Mouse (Mus musculus) WW6 (cell line): ENCODE results near the gene Fgfr2.

Experiments used
- DNase-seq: peaks from one replicate; pipeline ENCODE4 v3.0.0-alpha.2; 2013; ENCODE audit warnings: low read depth, low spot score

Fgfr2 gene

GRCm38 (mm10) chr7:132005996-132006696, 1117.0 kb downstream of the Fgfr2 start:
- no peak for DNase-seq

GRCm38 (mm10) chr7:131992873-131993272, 1130.3 kb downstream of the Fgfr2 start:
- DNase-seq: no peak

DNA sequence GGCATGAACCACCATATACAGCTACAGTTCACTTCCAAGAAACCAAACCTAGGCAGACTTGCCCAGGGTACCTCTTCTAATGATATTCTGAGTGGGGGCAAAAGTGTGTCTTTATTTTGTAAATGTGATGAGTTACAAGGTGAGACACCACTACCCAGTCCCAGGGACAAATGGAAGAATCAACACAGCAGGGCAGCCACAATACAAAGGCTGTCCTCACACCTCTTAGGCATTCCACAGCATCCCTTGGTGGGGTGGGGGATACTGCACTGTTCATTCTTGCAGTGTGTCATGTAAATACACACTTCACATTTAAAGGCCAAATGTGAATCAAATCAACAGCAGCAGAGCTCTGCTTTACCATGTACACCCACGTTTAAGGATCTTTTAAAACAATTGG, 1130.9 kb downstream of the Fgfr2 start:
- no peak for DNase-seq

GRCm38 (mm10) chr7:131989056-131989455, 1134.1 kb downstream of the Fgfr2 start:
- no peak for DNase-seq

GRCm38 (mm10) chr7:131978609-131979008, 1144.5 kb downstream of the Fgfr2 start:
- DNase-seq: no peak

DNA sequence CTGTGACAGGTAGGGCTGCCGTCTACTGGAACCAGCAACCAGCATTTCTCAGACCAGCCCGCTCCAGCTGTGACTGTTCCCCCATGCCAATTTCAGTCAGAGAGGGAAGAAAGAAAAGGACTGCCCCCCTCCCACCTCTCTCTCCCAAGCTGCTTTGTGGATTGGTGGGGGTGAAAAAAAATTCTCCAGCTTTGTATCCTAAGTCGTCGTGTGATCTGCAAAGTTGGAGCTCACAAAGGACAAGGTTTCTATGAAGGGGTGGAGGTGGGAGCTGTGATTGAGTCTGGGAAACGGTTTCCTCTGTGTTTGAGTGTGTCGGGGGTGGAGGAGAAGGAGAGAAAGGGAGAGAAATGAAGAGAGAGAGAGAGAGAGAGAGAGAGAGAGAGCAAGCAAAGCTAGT, 1147.3 kb downstream of the Fgfr2 start:
- no peak for DNase-seq

- DNase-seq: no peak
Observed at GRCm38 (mm10) chr7:131970255-131970654, 1152.9 kb downstream of the Fgfr2 start.

DNA sequence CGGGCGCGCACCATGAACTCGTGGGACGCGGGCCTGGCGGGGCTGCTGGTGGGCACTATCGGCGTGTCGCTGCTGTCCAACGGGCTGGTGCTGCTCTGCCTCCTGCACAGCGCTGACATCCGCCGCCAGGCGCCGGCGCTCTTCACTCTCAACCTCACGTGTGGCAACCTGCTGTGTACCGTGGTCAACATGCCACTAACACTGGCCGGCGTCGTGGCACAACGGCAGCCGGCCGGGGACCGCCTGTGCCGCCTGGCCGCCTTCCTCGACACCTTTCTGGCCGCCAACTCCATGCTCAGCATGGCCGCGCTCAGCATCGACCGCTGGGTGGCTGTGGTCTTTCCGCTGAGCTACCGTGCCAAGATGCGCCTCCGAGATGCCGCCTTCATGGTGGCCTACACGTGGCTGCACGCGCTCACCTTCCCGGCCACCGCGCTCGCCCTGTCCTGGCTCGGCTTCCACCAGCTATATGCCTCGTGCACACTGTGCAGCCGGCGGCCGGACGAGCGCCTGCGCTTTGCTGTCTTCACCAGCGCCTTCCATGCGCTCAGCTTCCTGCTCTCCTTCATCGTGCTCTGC, 1156.1 kb downstream of the Fgfr2 start:
- no peak for DNase-seq

DNA sequence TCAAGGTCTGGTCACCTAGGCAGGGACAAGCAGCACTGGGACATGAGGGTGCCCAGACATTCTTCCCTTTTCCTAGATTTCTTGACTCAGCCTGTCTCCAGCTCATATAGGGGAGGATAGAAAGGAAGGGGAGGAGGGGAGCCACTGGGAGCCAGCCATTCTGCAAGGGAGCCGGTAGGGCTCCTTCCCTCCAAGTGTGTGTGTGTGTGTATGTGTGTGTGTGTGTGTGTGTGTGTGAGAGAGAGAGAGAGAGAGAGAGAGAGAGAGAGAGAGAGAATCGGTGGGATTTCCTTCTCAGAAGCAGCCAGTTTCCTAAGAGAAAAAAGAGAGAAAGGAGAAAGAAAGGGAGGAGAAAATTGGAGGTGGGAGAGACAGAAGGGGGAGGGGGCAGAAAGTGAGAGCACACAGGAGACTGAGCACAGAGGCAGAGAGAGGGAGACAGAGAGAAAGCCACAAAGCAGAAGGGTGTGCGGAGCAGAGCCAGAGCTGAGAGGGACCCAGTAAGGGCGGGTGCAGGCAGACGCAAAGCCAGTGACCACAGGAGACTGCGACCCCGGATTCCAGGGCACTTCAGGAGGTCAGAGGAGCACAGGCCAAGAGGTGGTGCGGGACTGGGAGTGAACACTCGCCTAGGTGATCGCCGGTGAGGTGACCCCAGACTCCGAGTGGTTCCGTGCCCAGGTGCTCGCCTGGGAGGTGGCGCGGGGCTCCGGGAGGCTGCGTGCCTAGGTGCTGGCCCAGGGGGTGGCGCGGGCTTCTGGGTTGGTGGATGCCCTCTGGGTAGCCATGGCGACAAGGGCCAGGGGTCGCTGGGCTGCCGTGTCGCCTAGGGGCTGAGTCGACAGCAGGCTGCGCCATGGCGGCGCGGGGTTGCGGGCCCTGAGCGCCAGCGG, 1156.9 kb downstream of the Fgfr2 start, which contains the start of gene Gpr26:
Gene Gpr26 (plus strand): TSS at position 438 of the 893 bp plus-strand sequence.
- no peak for DNase-seq

DNA sequence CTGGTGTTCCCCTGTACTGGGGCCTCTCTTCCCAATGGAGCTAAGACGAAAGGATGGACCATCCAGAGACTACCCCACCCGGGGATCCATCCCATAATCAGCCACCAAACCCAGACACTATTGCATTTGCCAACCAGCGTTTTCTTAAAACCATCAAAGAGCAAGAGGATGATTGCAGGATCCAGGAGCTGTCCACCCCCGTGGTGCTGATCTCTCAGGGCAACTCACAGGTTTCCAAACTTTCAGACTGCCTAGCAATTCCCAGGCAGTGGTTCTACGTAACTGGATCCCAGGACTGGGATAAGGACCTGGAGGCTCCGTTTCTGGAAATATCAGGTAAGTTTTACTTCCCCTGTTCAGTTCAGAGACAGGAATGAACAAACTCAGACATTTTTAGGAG, 1162.6 kb downstream of the Fgfr2 start:
- DNase-seq: no peak

DNA sequence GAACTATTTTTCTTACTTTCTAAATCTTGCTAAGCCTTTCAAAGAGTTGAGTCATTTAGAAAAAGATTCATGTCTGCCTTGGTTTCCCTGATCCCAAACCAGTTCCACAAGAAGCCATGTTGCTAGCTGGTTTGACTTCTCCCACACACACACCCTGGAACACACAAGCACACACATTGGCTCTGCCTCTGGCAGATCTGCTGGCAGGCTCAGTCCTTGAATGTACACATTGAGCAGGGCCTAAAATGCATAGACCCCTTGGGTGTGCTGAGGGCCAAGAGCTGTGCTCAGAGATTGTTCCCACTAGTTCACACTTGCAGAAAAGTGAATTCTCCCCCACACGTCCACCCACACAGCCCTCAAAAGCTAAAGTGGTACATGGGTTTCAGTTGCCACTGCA, 1164.4 kb downstream of the Fgfr2 start:
- no peak for DNase-seq

DNA sequence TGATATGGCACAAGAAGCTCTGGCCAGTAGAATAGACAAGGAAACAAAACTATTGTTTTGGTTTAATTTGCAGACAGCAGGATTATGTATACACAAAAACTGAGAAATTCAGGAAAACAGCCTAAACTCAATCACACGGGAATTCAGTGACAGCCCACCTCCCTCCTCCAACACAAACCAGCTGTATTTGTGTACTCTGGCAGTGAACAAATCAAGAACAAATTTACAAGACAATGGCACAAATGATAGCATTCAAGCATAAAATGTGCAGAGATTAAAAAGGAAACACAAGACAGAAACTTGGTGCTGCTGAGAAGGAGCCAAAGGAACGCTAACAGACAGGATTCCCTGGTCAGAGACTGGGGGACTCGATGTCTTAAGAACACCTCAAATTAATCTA, 1169.7 kb downstream of the Fgfr2 start:
- DNase-seq: no peak

- DNase-seq: no peak
Observed at GRCm38 (mm10) chr7:131951131-131951530, 1172.0 kb downstream of the Fgfr2 start.

GRCm38 (mm10) chr7:131937611-131938010, 1185.5 kb downstream of the Fgfr2 start:
- no peak for DNase-seq

DNA sequence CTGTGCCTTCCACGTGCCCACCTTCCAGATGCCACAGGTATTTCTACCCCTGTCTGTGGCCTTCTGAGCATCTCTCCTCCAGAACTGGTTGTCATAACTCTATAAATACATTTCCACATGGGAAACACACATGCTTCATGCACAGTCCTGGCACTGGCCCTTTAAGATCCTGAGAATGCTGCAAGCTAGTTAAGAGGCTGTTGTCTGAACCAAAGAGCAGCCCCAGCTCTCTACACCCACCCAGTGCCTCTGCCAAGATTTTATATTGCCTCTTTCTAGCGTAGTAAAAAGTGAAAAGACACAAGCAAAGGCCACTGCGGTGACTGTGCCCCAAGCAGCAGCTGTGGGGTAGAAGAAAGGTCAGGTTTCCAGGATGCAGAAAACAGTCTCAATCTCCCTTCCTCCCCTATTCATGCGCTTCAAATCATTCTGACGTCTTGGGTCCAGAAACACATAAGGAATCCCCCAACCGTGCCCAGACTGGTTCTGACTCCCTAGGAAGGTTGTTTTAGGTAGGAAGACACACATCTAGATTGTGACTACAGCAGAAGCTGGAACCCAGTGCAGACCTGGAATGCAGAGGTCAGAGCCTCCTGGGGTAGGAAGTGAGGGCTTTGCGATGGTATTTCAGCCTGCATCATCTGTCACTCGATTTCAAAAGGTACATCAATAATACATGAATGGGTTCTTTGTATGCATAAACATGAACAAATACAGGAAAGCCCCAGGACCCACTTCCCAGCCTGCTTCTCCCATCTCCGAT, 1195.7 kb downstream of the Fgfr2 start:
- DNase-seq: no peak

- no peak for DNase-seq
Observed at GRCm38 (mm10) chr7:131917384-131917783, 1205.8 kb downstream of the Fgfr2 start.

DNA sequence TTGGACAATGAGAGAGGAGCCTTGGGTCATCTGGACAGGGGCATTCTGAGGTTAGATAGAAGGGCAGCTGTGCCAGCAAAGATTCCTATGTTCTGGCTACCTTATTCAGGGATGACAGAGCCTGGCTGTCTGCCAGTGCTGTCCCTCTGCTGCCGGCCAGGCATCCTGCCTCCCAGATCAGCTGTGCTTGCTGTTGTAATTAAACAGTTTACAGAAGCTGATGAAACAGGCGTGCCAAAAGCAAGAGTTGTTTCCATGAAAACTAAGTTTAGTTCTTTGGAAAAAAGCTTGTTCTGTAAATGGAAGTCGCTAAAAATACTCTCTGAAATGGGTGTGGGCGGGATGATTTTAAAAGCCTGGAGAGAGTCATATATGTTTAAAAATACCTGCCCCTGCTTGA, 1213.5 kb downstream of the Fgfr2 start:
- no peak for DNase-seq

DNA sequence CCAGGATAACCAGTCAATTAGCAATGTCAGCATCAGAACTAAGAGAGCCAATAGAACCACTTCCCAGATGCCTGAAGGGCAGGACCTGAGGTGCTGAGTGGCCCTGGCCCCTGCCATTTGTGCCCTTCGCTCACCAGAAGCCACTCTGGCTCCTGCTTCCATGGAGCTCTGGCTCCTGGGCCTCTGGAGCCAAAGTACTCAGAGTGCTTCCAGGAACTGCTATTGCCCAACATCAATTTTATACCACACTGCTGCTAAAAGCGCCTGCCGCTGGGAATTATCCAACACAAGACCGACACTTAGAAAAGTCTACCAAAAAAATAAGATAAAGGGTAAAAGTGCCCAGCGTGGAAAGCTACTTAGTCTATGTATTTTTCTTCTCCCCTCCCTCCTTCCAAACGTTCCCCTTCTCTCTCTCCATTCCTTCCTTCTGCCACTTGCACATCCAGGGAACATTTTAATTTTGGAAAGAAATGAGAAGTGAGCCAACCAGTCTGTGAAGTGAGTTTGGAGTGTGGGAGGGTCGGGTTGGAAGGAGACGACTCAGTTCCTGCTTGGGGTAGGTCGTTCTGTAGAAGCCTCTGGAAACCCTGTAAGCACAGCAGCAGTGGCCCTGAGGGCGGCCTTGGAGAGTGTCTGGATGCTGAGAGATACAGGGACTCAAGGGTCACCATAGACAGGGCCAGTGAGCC, 1216.5 kb downstream of the Fgfr2 start:
- no peak for DNase-seq

GRCm38 (mm10) chr7:131899356-131899755, 1223.8 kb downstream of the Fgfr2 start:
- no peak for DNase-seq

GRCm38 (mm10) chr7:131897282-131897681, 1225.9 kb downstream of the Fgfr2 start:
- DNase-seq: no peak

GRCm38 (mm10) chr7:131882824-131883223, 1240.3 kb downstream of the Fgfr2 start:
- no peak for DNase-seq
